Mouse (Mus musculus) embryonic facial prominence, embryonic 14.5 days (tissue): ENCODE data around the gene Btbd2. TPM values are rescaled to one million over a fixed set of nuclear protein-coding genes. Genes with fewer than 3 reads are reported as not detected.

Experiments used
- ATAC-seq: fragments of 200-750 bp; cut with Nextera tagmentation; 2 replicates; pipeline ENCODE4 v1.8.0; 2017; ENCODE audit warnings: low read depth, moderate number of reproducible peaks, moderate TSS enrichment
- DNase-seq: peaks from one replicate; pipeline ENCODE4 v3.0.0-alpha.2; 2015; ENCODE audit warnings: low spot score
- H3K27ac ChIP-seq: fragments of 300-500 bp; sonication (generic); replicated peaks from 2 replicates; pipeline ENCODE4 v1.5.1; 2014; ENCODE audit warnings: low read depth, mild to moderate bottlenecking, low read length, moderate library complexity
- H3K27me3 ChIP-seq: fragments of 300-500 bp; sonication (generic); replicated peaks from 2 replicates; pipeline ENCODE4 v1.6.1; 2014; ENCODE audit warnings: low read length; ENCODE audit not compliant: control insufficient read depth, insufficient read depth
- H3K36me3 ChIP-seq: fragments of 300-500 bp; sonication (generic); 2 replicates; pipeline ENCODE4 v1.6.1; 2014; ENCODE audit warnings: low read length, mixed read lengths; ENCODE audit not compliant: control insufficient read depth, insufficient read depth
- H3K4me1 ChIP-seq: fragments of 300-500 bp; sonication (generic); 2 replicates; pipeline ENCODE4 v1.6.1; 2014; ENCODE audit warnings: antibody characterized with exemption, low read length; ENCODE audit not compliant: control insufficient read depth, insufficient read depth
- H3K4me2 ChIP-seq: fragments of 300-500 bp; sonication (generic); 2 replicates; pipeline ENCODE4 v1.6.1; 2014; ENCODE audit warnings: low read depth, mild to moderate bottlenecking, low read length, moderate library complexity, mixed read lengths
- H3K4me3 ChIP-seq: fragments of 300-500 bp; sonication (generic); 2 replicates; pipeline ENCODE4 v1.5.1; 2014; ENCODE audit warnings: low read depth, mild to moderate bottlenecking, low read length
- H3K9ac ChIP-seq: fragments of 300-500 bp; sonication (generic); 2 replicates; pipeline ENCODE4 v1.6.1; 2014; ENCODE audit warnings: low read depth, mild to moderate bottlenecking, low read length, moderate library complexity, mixed read lengths
- H3K9me3 ChIP-seq: fragments of 300-500 bp; sonication (generic); 2 replicates; pipeline ENCODE4 v1.6.1; 2016; ENCODE audit warnings: low read length; ENCODE audit not compliant: control insufficient read depth
- WGBS: fragments of 180-500 bp; shearing (Covaris S2); extraction: QIAGEN DNeasy Blood & Tissue Kit; methylation state at CpG from one replicate; pipeline ENCODE4 v1.1.7; 2014; 5-methylcytosine and 5-hydroxymethylcytosine counted together
- polyA plus RNA-seq: library from polyadenylated mRNA; unstranded; fragments of >200 nt; fragmentation: Nextera tagmentation; extraction: Ambion mirVana; gene quantifications from 2 replicates; pipeline ENCODE4 v1.2.1, GENCODE M21; 2014

Btbd2 gene
- polyA plus RNA-seq, 1 experiment from 2014 or later = 71.6 TPM

DNA sequence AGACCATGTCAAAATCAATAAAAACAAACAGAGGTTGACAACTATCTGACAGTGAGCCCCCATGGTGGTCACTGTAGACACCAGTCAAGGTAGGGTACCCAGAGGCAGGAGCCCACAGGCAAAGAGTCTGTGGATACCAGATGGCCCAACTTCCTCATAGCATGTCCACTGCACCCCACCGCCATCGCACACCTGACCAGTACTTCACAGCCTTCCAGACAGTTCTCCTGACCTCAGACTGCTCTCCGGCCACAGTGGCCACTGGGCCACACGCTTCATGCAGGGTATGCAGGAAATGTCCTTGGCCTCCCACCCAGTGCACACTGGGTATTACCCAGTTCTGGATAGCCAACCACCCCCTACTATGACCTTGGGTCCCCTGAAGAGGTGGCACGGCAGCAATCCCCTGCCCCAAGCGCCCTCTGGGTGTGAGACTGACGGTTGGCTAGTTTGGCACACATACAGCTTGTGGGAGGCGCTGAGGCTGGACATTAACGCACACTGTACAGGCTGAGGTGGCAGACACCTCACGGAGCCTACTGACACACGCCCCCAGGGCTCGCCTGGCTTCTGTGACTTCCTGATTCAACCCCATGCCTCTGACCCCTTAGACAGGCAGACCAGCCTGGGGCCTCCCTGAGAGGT lies 36.7 kb upstream of the Btbd2 start:
- H3K4me3 ChIP-seq = no peak overlapping the region
- H3K27me3 ChIP-seq = no peaks in the 10 kb centered on the region
- H3K9ac ChIP-seq = peak overlapping the region; percentile 25; the same call in 1 of the 2 replicates
- H3K4me2 ChIP-seq = no peak overlapping the region
- H3K27ac ChIP-seq = no peak overlapping the region
- H3K9me3 ChIP-seq = no peaks in the 10 kb centered on the region
- no peaks in the 10 kb centered on the region for H3K4me1 ChIP-seq
- 91% methylated on average over 9 of the region's 12 CpGs for WGBS
- ATAC-seq (no peak), DNase-seq (no peak)
- peaks cover 58% of the 10 kb centered on the region for H3K36me3 ChIP-seq

GRCm38 (mm10) chr10:80692249-80693165 lies 35.6 kb upstream of the Btbd2 start:
- no peak for DNase-seq
- Histone ChIP-seq H3K9me3 (no peaks in the 10 kb centered on the region), H3K4me2 (no peak overlapping the region), H3K36me3 (peaks cover 53% of the 10 kb centered on the region), H3K4me3 (no peak overlapping the region), H3K27ac (no peak overlapping the region), H3K27me3 (no peaks in the 10 kb centered on the region), H3K9ac (0 out of 2 replicates have a peak overlapping the region, but pooled peaks have one; percentile 22), H3K4me1 (no peaks in the 10 kb centered on the region)
- ATAC-seq = no peak
- WGBS = 81% methylated on average over 14 of the region's 14 CpGs

DNA sequence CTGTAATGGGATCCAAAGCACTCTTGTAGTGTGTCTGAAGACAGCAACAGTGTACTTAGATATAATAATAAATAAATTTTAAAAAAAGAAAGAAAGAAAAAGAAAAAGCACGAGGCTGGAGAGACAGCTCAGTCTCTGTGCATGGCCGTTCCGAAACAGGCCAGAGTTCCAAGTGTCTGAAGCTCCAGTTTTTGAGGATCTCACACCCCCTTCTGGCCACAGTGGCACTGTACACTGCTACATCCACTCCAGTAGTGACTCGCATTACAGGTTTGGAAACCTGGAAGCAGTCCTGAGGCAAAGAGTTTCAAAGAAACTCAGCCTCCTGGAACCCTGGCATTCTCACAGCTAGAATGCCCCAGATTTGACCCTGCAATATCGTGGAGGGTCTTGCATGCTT lies 31.0 kb upstream of the Btbd2 start:
- H3K36me3 ChIP-seq = peaks cover 71% of the 10 kb centered on the region
- peak; percentile 82 for ATAC-seq

DNA sequence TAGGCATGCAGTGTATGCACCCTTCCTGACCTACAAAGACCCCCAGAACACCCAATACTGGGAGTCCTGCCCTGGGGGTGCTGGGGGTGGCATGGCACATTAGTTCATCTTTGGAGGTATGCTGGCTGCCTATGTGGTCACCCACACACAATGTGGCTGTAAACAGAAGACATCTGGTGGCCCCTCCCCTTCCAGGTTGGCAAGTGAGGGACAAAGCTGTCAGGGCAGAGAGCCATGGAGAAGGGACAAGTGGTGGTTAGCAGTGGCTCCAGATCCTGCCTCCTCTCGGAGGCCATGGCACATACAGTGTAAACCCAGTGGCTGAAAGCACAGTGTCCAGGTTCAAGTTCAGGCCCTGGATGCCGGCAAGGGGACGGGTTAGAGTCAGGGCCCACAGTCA lies 29.7 kb upstream of the Btbd2 start:
- no peak overlapping the region for H3K9ac ChIP-seq
- no peaks in the 10 kb centered on the region for H3K4me1 ChIP-seq
- peaks cover 65% of the 10 kb centered on the region for H3K36me3 ChIP-seq
- no peak overlapping the region for H3K27ac ChIP-seq
- H3K4me2 ChIP-seq = no peak overlapping the region
- H3K27me3 ChIP-seq = no peaks in the 10 kb centered on the region
- H3K9me3 ChIP-seq = no peaks in the 10 kb centered on the region
- 92% methylated on average over 3 of the region's 3 CpGs for WGBS
- ATAC-seq = no peak
- no peak overlapping the region for H3K4me3 ChIP-seq
- DNase-seq = no peak

More for the DNA sequence above, 31.0 kb upstream of the Btbd2 start:
- no peaks in the 10 kb centered on the region for H3K27me3 ChIP-seq
- no peaks in the 10 kb centered on the region for H3K9me3 ChIP-seq
- H3K9ac ChIP-seq = no peak overlapping the region
- no peak overlapping the region for H3K4me3 ChIP-seq
- H3K27ac ChIP-seq = no peak overlapping the region
- 33% methylated on average over 5 of the region's 5 CpGs for WGBS
- peak; percentile 82 for DNase-seq
- no peak overlapping the region for H3K4me2 ChIP-seq
- H3K4me1 ChIP-seq = no peaks in the 10 kb centered on the region

- no peaks in the 10 kb centered on the region for H3K9me3 ChIP-seq
- H3K9ac ChIP-seq = no peak overlapping the region
- H3K27ac ChIP-seq = no peak overlapping the region
- no peaks in the 10 kb centered on the region for H3K27me3 ChIP-seq
- H3K4me3 ChIP-seq = no peak overlapping the region
- WGBS = 92% methylated on average over 4 of the region's 4 CpGs
- ATAC-seq = no peak
- no peak overlapping the region for H3K4me2 ChIP-seq
- H3K4me1 ChIP-seq = no peaks in the 10 kb centered on the region
- no peak for DNase-seq
- H3K36me3 ChIP-seq = peaks cover 49% of the 10 kb centered on the region
Measured at GRCm38 (mm10) chr10:80684984-80685383, 28.1 kb upstream of the Btbd2 start.

GRCm38 (mm10) chr10:80684214-80684613 lies 27.3 kb upstream of the Btbd2 start:
- Histone ChIP-seq H3K27me3 (no peaks in the 10 kb centered on the region), H3K9ac (no peak overlapping the region), H3K4me2 (no peak overlapping the region), H3K4me3 (no peak overlapping the region), H3K27ac (no peak overlapping the region), H3K36me3 (peaks cover 41% of the 10 kb centered on the region), H3K4me1 (peaks cover 4% of the 10 kb centered on the region; the same call in 1 of the 2 replicates), H3K9me3 (no peaks in the 10 kb centered on the region)
- DNase-seq (peak; percentile 57), ATAC-seq (no peak)
- 63% methylated on average over 5 of the region's 6 CpGs for WGBS

DNA sequence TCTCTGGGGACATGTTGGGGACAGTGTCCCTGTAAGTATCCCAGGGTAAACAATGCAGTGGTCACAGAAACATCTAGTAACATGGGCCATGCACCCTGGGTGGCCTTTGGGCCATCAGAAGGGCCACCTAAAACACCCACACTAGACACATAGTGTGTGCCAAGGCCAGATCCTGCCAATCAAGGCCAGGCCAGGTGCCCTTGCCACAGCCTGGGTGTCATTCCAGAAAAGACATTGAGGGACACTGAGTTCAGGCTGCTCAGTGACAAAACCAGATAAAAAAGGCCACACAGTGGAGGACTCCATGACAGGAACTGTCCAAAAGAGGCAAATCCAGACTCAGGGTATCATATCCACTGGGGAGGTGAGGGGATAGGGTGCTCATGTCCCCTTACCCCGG lies 26.8 kb upstream of the Btbd2 start:
- no peak overlapping the region for H3K4me2 ChIP-seq
- DNase-seq = no peak
- ATAC-seq = no peak
- no peak overlapping the region for H3K4me3 ChIP-seq
- 95% methylated on average over 1 of the region's 1 CpGs for WGBS
- no peak overlapping the region for H3K27ac ChIP-seq
- H3K9me3 ChIP-seq = no peaks in the 10 kb centered on the region
- no peaks in the 10 kb centered on the region for H3K27me3 ChIP-seq
- H3K4me1 ChIP-seq = peaks cover 5% of the 10 kb centered on the region; the same call in 1 of the 2 replicates
- peaks cover 35% of the 10 kb centered on the region for H3K36me3 ChIP-seq
- no peak overlapping the region for H3K9ac ChIP-seq

GRCm38 (mm10) chr10:80682003-80682402 lies 25.1 kb upstream of the Btbd2 start:
- no peak overlapping the region for H3K4me2 ChIP-seq
- ATAC-seq (no peak), DNase-seq (no peak)
- no peak overlapping the region for H3K4me3 ChIP-seq
- peaks cover 28% of the 10 kb centered on the region for H3K36me3 ChIP-seq
- H3K27me3 ChIP-seq = no peaks in the 10 kb centered on the region
- H3K9me3 ChIP-seq = no peaks in the 10 kb centered on the region
- peaks cover 21% of the 10 kb centered on the region for H3K4me1 ChIP-seq
- H3K9ac ChIP-seq = no peak overlapping the region
- no peak overlapping the region for H3K27ac ChIP-seq
- WGBS = 93% methylated on average over 6 of the region's 6 CpGs
